Mouse (Mus musculus) ES-Bruce4 (cell line): ENCODE data around the gene E030030I06Rik.
"Not testable (repeated sequence)": the region's sequence is repeated elsewhere in the genome, so short reads cannot be mapped to it uniquely, and the experiment has no call there.

ENCODE experiments used
- CTCF ChIP-seq: IDR thresholded peaks from one replicate; pipeline ENCODE4 v1.8.1; 2011; ENCODE audit warnings: low read depth, low read length
- EP300 ChIP-seq: IDR thresholded peaks from 2 replicates; pipeline ENCODE4 v1.6.1; 2011; ENCODE audit warnings: low read depth, low read length; ENCODE audit not compliant: insufficient read depth
- POLR2A ChIP-seq: IDR thresholded peaks from one replicate; pipeline ENCODE4 v1.8.1; 2011; ENCODE audit warnings: low read length; ENCODE audit not compliant: insufficient read depth

DNA sequence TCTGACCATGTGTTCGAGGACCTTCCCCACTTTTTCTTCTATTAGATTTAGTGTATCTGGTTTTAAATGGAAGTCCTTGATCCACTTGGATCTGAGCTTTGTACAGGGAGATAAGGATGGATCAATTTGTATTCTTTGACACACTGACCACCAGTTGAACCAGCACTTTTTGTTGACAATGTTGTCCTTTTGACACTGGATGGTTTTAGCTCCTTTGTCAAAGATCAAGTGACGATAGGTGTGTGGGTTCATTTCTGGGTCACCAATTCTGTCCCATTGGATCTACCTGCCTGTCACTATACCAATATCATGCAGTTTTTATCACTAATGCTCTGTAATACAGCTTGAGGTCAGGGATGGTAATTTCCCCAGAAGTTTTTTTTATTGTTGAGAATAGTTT lies 27.4 kb upstream of the E030030I06Rik start:
- not testable (repeated sequence) for TF ChIP-seq CTCF, POLR2A, EP300
